Mouse (Mus musculus): ENCODE results near the gene Phactr2.

- TF ChIP-seq CTCF (IDR thresholded peaks at IDR 0.05; ENCODE audit: low read depth) (peak; percentile 57), EP300 (optimal IDR thresholded peaks at IDR 0.05) (peak; percentile 36)
These were observed 98.4 kb downstream of the Phactr2 start for GRCm38 (mm10) chr10:13375820-13376219.

Data from stomach, postnatal 0 days (tissue).